Mouse (Mus musculus): ENCODE results near the gene Tm9sf2.
"Not testable (repeated sequence)": the region's sequence is repeated elsewhere in the genome, so short reads cannot be mapped to it uniquely, and the experiment has no call there.

Tm9sf2 gene

GRCm38 (mm10) chr14:122099584-122099983 is 7.3 kb upstream of the Tm9sf2 start:
- no peak for DNase-seq (ENCODE audit: low read depth, low spot score)

DNA sequence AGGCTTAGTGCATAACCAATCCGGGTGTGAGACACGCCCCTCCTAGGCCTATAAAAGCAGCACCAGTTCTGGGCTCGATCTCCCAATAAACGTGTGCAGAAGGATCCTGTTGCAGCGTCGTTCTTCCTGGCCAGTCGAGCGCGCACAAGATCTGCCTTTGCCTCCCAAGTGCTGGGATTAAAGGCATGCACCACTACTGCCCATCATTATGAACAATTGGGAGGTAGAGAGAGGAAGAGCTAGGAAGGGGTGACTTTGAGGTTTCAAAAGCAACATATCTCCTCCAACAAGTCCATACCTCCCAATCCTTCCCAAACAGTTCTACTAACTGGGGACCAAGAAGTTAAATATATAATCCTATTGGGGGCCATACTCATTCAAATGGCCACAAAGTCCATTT is 4.9 kb upstream of the Tm9sf2 start:
- DNase-seq (ENCODE audit: low read depth, low spot score): not testable (repeated sequence)

DNA sequence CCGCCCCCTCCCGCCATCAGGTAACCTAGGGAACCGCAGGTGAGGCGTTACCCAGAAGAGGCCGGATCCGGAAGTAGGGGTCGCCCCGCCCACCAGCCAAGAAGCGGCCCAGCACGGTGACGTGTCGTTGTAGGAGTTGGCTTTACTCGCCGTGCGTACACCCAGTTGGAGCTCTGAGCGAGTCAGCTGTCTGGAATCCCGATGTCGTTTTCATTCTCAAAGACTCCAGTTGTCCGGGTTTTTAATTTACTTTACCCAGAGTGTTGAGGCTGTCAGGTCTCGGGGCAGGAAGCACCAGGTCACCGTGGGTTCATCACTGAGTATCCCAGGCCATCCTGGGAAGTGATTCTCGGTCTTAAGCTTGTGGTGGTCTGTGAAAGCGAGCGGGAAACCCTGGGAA is 2.0 kb upstream of the Tm9sf2 start:
- peak; percentile 88 for DNase-seq (ENCODE audit: low read depth, low spot score)

DNA sequence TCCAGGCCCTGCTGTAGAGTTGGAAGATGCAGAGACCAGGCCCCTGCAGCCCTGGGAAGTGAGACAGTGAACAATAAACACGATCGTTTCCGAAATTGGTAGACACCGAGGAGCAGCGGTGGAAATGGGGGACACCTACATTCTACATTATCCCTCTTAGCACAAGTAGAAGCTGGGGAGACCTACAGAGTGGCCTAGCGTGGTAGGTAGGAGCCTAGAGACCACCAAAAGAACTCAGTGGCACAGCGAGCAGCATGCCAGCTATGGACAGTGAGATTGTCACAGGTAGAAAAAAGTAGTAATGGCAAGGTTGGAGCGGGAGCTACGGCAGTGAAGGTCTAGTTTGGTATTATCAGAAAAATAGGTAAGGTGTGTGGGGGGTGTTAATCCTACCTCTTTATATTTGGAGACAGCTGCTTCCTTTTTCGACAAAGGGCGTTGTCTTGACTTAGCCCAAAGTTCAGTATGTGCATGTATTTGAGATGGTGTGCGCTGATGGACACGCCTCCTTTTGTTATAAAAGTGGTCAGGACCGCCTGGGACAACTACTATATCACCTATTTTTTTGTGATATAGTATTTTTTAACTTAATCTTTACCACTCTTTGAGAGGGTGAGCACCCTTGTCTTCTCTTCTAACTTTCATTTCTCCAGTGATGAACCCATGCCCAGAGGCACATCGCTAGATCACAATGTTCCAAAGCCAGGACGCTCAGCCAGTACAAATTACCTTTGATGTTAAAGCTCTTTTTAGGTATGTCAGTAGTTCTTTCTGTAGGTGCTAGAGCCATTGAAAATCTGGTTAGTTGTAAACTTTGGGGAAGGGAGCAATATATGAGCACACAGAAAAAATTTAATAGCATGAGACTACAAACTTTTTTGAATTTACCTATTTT is 1.2 kb upstream of the Tm9sf2 start:
- DNase-seq (ENCODE audit: low read depth, low spot score): no peak

DNA sequence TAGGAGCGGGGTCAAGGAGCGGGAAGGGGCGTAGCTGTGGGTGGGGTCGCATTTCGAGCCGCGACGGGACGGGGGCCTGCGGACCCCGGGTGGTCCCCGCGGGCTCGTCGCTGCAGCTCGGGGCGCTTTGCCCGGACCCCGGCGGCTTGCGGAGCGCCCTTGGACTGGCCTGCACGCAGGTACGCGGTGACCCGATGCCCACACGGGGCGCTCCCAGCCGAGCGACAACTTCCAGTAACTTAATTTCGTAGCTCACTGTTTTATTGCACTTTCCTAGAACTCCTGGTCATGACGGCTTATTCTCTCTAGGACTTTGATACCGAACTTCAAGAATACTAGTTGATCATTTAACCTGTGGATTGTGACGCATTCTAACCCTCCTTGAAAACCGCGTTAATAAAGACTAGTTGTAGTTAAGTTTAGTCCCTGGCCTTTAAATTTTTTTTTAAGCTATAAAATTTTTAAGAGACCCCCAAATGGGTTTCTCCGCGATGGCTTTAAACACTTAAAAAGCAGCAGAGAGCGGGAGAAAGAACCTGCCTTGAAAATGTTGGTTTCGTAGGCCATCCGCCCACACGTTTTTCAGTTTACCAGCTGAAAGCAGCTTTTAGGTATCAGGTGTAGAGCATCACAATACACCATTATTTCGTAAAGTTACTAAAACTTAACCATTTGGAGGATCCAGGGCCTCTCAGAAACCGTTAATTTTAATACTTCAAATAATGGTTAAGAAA is 810 bp downstream of the Tm9sf2 start:
- DNase-seq (ENCODE audit: low read depth, low spot score): no peak

DNA sequence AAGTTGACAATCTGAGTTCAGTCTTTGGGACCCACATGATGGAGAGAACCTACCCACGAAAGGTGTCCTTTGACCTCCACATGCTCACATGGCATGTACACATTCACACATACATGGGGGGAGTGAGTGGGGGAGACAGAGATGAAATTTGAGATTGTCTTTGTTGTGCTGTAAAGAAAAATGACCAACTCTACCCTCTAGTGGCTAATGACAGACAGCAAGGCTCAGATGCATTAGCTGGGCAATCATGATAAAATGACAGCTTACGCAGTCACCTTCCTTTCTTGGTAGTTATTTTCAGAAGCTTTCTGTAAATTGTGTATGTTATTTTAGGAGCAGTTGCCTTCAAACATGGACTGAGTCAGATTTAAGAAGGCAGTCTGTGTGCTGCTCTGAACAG is 4.8 kb downstream of the Tm9sf2 start:
- DNase-seq (ENCODE audit: low read depth, low spot score): no peak

DNA sequence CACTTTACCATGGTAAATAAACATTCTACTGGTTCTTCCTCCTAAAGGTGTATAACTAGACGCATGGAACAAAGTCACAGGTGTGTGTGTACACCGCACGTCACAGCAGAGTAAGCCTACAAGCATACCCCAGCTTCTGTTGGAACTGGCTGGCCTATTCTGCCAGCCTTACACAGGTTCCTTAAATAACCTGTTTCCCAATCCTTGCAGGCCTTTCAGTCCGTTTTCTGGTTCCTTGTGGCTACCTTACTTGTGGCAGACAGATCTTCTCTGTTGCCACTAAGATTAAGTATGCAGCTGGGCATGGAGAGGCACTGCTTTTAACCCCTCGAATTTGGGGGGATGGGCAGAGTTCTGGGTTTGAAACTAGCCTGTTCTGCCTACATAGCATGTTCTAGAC is 5.5 kb downstream of the Tm9sf2 start:
- no peak for DNase-seq (ENCODE audit: low read depth, low spot score)

DNA sequence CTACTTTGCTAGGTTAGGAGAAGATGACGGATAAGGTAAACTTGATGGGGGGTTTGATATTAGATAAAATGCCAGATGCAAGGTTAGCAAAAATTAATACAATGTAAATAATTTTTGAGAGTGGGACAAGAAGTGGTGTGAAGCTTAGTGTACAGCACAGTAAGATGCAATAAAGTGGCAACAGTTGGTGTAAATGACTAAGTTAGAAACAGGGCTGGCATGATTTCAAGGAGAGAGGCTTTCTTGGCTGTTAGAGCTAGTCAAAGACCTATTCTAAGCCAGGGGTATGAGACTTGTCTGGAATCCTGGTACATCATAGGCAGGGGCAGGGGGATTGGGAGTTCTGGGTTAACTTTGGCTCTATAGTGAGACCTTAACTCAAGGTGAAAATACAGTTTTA is 9.4 kb downstream of the Tm9sf2 start:
- DNase-seq (ENCODE audit: low read depth, low spot score): no peak

DNA sequence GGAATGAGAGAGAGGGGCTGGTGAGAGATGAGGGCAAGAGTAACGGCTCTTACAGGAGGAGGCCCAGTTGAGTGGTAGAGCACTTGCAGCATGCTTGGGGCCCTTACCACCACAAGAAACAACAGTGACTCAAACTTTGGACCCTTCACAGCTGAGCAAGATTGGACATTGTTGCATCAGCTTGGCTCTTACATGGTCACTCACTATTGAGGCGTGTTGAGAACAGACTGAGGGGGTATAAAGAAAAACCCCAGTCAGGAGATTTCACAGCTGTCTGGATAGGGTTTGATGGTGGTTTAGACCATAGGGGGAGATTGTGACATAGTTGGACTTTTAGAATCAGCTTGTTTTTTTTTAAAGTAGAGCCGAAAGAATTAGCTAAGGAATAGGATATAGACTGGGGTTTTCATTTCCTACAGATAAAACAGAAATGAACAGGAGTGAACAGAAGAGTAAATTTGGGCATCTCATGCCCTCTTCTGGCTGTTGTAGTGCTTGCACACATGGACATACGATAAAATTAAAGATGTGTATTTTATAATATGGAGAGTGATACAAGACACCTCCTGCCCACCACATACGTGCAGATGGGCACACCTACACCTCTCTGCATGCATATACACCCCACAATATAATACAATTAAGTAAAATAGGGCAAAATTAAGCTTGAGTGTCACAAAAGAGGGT is 23.4 kb downstream of the Tm9sf2 start:
- no peak for DNase-seq (ENCODE audit: low read depth, low spot score)

DNA sequence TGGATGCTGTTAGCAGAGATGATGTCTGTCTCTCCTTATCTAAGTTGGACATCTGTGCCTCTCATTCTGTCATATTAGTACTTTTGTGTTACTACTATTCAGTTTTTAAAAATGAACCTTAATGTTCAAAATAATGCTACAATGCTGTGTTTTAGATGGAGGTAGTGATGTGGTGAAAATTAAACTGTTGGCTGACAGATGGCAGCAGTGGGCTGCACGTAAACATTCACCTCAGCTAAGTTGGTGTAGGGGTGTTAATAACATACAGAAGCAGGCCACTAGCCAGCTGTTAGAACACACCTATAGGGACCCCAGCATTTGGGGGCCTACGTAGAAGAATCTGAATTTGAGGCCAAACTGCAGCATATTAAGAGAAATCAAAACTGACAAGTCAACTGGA is 24.8 kb downstream of the Tm9sf2 start:
- DNase-seq (ENCODE audit: low read depth, low spot score): no peak

DNA sequence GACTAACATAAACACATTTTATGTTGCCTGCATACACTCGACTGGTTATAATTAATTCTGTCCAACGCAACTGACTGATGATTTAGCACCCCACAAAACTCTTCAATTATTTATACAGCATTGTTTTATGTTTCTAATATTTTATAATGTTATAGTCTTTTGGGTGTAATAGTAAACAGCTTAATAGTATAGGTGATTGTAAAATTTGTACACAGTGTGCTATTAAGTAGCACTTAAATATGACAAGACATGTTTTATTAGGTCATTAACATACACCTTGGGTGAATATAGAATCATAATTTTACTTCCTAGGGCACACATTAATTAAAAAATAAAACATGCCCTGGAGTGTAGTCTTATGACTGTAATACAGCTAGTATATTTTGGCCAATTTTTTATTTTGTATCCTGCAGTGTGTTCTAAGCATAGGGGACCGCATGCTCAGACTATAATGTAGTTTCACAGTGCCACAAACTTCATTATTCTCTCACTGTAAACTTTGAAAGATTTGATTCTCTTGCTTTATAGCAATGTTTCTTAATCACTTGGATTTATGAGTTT is 29.6 kb downstream of the Tm9sf2 start:
- no peak for DNase-seq (ENCODE audit: low read depth, low spot score)

DNA sequence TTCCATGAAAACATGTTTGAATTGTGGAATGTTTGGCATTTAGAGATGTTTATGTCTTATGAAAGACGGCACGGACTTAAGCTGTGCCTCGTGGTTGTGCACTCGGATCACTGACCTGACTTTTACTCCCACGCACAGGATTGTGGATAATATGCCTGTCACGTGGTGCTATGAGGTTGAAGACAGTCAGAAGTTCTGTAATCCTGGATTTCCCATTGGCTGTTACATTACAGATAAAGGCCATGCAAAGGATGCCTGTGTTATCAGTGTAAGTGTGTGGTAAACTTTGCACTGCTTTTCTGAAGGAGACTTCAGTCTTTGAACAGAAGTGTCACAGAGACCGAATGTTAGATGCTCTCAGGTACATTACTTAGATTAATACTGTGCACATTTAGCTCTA is 30.4 kb downstream of the Tm9sf2 start:
- no peak for DNase-seq (ENCODE audit: low read depth, low spot score)

- DNase-seq (ENCODE audit: low read depth, low spot score): no peak
These were observed 33.3 kb downstream of the Tm9sf2 start for GRCm38 (mm10) chr14:122140126-122140525.

DNA sequence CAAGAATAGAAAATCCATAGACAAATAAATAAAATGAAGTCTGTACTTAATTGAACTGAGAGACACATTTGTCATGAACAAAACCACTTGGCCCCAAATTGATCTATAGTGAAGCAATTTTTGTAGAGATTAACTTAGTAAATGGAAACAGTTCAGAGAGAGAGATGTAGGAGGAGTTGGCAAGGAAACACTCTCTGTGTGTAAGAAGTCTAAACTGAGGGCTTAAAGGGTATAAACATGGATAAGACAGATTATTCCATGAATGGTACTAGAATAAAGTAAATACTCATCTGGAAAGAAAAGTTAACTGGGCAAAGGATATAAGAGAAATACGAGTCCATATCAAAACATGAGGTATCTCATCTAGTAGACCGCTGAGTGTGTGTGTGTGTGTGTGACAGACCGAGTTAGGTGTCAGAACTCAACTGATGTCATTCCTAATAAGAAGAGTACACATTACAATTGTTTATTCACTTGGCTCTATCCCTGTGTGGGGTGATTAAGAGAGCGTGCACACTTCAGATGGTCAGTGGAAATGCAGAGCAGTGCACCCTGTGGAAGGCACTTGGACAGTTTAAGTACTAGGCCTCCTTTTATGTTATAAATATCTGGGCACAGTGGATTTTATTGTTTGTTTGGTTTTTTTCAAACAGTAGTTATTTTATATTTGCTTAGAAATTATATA is 36.9 kb downstream of the Tm9sf2 start:
- DNase-seq (ENCODE audit: low read depth, low spot score): no peak

DNA sequence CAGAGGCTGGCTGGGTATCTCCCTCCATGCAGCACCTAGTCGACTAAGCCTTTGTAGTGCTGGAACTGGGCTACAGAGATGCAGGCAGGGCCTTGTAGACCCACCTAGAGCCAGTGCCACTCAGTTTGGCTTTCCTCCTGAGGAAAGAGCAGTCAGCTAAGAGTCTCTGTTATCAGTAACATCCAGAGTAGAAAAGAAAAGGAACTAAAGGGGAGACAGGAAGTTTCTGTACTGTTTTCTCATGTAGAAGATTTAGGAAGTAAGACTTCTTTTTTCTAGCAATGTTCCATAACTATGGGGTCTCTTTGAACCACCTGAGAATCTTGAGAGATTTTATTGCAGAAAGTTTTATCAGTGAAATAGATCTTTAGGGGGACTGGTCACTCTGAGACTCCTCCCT is 38.5 kb downstream of the Tm9sf2 start:
- DNase-seq (ENCODE audit: low read depth, low spot score): no peak

DNA sequence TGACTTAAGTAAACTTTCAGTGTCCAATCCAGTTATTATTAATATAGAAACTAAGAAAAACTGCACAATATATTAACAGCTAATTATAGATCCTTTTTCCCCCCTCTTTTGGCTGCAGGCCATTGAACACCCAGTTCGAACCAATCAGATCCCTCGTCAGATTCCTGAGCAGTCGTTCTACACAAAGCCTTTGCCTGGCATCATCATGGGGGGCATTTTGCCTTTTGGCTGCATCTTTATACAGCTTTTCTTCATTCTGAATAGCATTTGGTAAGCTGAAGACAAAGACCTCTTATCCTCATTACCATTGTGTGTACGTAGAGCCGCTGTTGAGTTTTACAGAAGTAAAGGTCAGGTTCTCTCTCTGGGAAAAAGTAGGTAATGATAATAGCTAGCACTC is 43.8 kb downstream of the Tm9sf2 start:
- no peak for DNase-seq (ENCODE audit: low read depth, low spot score)

DNA sequence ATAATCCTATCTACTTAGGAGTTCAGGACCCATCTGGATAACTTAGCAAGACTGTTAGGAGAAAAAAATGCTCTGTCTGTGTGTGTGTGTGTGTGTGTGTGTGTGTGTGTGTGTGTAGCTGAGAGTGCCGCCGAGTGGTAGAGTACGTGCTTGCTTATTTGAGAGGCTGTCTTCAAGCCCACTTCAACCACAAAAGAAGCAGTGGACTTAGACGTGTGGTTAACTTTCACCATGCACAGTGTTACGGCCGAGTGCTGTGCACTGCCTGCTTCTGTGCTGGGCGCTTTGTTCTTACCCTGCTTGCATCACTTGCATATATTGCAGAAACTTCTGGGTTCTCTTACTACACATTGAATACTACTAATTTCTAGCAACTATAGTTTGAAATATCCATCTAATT is 50.9 kb downstream of the Tm9sf2 start:
- DNase-seq (ENCODE audit: low read depth, low spot score): no peak

DNA sequence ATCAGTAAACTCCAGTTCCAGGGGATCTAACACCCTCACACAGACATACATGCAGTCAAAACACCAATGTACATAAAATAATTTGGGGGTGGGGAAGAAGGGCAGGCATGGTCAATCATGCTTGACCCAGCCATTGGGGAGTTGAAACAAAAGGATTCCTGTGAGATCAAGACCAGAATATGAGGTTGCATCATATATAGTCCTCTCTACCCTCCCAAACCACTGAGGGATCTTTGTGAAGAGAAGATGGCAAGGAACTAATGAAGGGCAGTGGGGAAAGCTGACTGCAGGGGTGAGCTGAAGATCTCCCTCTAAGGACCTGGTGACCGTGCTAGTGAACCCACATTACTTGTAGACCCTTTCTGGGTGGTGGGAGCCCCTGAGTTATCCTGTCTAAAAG is 54.1 kb downstream of the Tm9sf2 start:
- DNase-seq (ENCODE audit: low read depth, low spot score): no peak

DNA sequence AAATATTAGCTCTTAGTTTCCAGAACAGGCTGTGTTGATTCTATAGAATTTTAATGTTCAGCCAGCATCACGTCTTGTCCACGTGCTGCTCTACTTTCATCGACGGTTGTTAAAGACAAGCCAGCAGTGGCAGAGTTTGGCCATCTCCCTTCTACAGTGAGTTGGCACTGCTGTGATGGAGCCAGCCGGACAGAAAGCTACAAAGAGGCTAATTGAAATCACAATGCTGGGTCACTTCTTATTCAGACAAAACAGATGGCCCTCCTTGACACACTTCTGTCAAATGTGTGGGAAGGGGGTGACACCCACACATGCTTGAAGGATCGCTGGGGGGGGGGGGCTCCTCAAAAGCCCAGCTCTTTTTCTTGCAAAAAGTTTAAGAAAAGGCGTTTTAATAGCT is 62.1 kb downstream of the Tm9sf2 start:
- DNase-seq (ENCODE audit: low read depth, low spot score): no peak

DNA sequence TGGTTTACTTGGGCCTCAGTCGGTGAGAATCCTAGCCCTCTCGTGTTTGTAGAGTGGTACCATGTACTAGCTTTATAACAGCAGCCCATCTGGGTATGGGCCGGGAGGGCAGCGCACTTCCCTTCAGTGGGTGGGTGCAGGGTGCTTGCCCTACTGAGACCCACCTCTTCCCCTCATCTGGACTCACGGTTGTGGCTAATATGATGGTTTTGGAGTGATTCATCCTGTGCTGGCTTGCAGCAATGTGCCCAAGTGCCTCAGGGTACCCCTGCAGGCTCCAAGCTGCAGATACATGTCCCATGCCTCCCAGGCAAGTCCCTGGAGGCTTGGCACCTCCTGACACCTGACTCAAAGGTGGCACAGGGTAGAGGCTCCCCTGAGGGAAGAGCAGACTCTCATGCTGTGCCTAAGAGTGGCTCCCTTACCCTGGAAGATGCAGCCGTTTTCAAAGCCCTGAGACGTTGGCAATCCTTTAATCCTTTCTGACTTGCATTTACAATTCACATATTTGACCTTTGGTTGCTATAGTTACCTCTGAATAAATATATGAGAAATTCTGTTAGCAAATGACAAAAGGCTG is 63.5 kb downstream of the Tm9sf2 start:
- no peak for DNase-seq (ENCODE audit: low read depth, low spot score)

DNA sequence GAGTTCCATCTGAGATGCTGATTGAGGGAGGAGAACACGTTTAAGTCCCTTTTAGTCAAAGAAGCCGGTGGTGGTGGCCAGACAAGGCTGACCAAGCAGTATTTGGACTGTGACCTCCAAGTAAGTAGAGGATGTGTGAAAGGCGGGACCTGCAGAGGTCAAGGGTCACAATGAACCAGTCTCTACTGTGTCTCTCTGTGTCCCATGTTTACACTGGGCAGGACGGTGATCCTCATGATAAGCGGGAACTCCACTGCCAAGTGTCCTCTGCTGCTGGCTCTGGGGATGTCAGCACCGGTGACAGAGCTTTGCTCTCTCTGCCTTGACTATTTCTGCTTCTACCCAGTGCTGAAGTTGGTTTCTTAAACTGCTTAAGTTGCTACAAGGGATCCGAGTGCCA is 64.2 kb downstream of the Tm9sf2 start:
- no peak for DNase-seq (ENCODE audit: low read depth, low spot score)

All from c-Kit-negative CD71-positive TER-119-positive erythroid progenitor cells, embryonic 14.5 days (primary cell).